Mouse (Mus musculus) brain, adult 2 months (tissue): ENCODE measurements at regions not wholly inside any gene's neighbourhood (a gene's known extent, or its start where the extent isn't known, plus 50 kb on each side); places are given as distances from the start of the nearest gene placed in this dataset.
"Not testable (repeated sequence)": the region's sequence is repeated elsewhere in the genome, so short reads cannot be mapped to it uniquely, and the experiment has no call there.

Source experiments
- DNase-seq: peaks from one replicate; pipeline ENCODE4 v3.0.0; 2011; ENCODE audit warnings: low read depth, low spot score

GRCm38 (mm10) chr1:103986867-103987266 lies 781.5 kb upstream of the Cdh20 start:
- peak; percentile 72 for DNase-seq

- not testable (repeated sequence) for DNase-seq
Observed at GRCm38 (mm10) chr1:104002906-104003305, 765.4 kb upstream of the Cdh20 start.

DNA sequence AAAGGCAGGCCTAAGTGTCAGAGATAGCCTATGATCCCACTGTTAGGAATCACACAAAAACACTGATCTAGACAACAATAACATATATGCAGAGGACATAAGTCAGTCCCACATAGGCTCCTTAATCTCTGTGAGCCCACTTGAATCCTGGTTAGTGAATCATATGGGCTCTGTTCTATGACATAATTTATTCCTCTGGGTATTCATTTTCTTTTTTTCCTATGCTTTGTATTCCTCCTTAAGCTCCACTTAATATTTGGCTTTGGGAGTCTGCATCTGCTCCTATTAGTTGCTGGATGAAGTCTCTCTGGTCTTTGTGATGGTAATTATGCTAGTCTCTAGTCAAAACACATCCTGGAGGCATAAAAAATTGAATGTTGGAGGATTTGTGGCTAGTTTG lies 738.7 kb upstream of the Cdh20 start:
- DNase-seq = no peak

- DNase-seq = no peak
Observed at GRCm38 (mm10) chr1:104048440-104048839, 719.9 kb upstream of the Cdh20 start.

GRCm38 (mm10) chr1:104049169-104049948 lies 719.0 kb upstream of the Cdh20 start:
- DNase-seq = peak; percentile 30
